Mouse (Mus musculus) forebrain, embryonic 15.5 days (tissue): ENCODE measurements at regions not wholly inside any gene's neighbourhood (a gene's known extent, or its start where the extent isn't known, plus 50 kb on each side); places are given as distances from the start of the nearest gene placed in this dataset.
A peak's percentile ranks its signal among the peaks of the same experiment; 100 is the strongest.

Experiments
- ATAC-seq: fragments of 200-750 bp; cut with Nextera tagmentation; replicated peaks from 2 replicates; pipeline ENCODE4 v1.8.0; 2017; ENCODE audit warnings: mild to moderate bottlenecking, moderate TSS enrichment, moderate library complexity
- H3K27ac ChIP-seq: fragments of 300-500 bp; sonication (generic); replicated peaks from 2 replicates; pipeline ENCODE4 v1.5.1; 2015; ENCODE audit warnings: mild to moderate bottlenecking, inconsistent platforms
- H3K27me3 ChIP-seq: fragments of 300-500 bp; sonication (generic); 2 replicates; pipeline ENCODE4 v1.6.1; 2015; ENCODE audit warnings: inconsistent platforms
- H3K36me3 ChIP-seq: fragments of 300-500 bp; sonication (generic); 2 replicates; pipeline ENCODE4 v1.6.1; 2015; ENCODE audit warnings: mild to moderate bottlenecking, inconsistent platforms
- H3K4me1 ChIP-seq: fragments of 300-500 bp; sonication (generic); 2 replicates; pipeline ENCODE4 v1.6.1; 2015; ENCODE audit warnings: inconsistent platforms
- H3K4me2 ChIP-seq: fragments of 300-500 bp; sonication (generic); replicated peaks from 2 replicates; pipeline ENCODE4 v1.6.1; 2015; ENCODE audit warnings: mild to moderate bottlenecking, inconsistent platforms
- H3K4me3 ChIP-seq: fragments of 300-500 bp; sonication (generic); 2 replicates; pipeline ENCODE4 v1.5.1; 2015; ENCODE audit warnings: mild to moderate bottlenecking, inconsistent platforms
- H3K9ac ChIP-seq: fragments of 300-500 bp; sonication (generic); replicated peaks from 2 replicates; pipeline ENCODE4 v1.6.1; 2015; ENCODE audit warnings: mild to moderate bottlenecking, inconsistent platforms
- H3K9me3 ChIP-seq: fragments of 300-500 bp; sonication (generic); 2 replicates; pipeline ENCODE4 v1.6.1; 2016; ENCODE audit warnings: inconsistent platforms
- WGBS: fragments of 180-500 bp; shearing (Covaris S2); methylation state at CpG from one replicate; pipeline ENCODE4 v1.1.7; 2015; ENCODE audit warnings: mixed read lengths; 5-methylcytosine and 5-hydroxymethylcytosine counted together

- H3K36me3 ChIP-seq: no peaks in the 10 kb centered on the region
- WGBS: 65% methylated on average over 1 of the region's 1 CpGs
- ATAC-seq: no peak
- no peaks in the 10 kb centered on the region for H3K27me3 ChIP-seq
- no peaks in the 10 kb centered on the region for H3K9me3 ChIP-seq
- no peak overlapping the region for H3K4me2 ChIP-seq
- no peaks in the 10 kb centered on the region for H3K4me1 ChIP-seq
- no peak overlapping the region for H3K4me3 ChIP-seq
- H3K27ac ChIP-seq: no peak overlapping the region
- no peak overlapping the region for H3K9ac ChIP-seq
Observed at GRCm38 (mm10) chr13:53996867-53997266, 58.6 kb downstream of the Drd1 start.

GRCm38 (mm10) chr13:53992863-53993451, 62.5 kb downstream of the Drd1 start:
- no peak overlapping the region for H3K4me3 ChIP-seq
- H3K27me3 ChIP-seq: no peaks in the 10 kb centered on the region
- no peak overlapping the region for H3K9ac ChIP-seq
- H3K4me1 ChIP-seq: no peaks in the 10 kb centered on the region
- H3K36me3 ChIP-seq: no peaks in the 10 kb centered on the region
- H3K9me3 ChIP-seq: no peaks in the 10 kb centered on the region
- WGBS: 87% methylated on average over 7 of the region's 7 CpGs
- no peak overlapping the region for H3K4me2 ChIP-seq
- H3K27ac ChIP-seq: no peak overlapping the region
- no peak for ATAC-seq

DNA sequence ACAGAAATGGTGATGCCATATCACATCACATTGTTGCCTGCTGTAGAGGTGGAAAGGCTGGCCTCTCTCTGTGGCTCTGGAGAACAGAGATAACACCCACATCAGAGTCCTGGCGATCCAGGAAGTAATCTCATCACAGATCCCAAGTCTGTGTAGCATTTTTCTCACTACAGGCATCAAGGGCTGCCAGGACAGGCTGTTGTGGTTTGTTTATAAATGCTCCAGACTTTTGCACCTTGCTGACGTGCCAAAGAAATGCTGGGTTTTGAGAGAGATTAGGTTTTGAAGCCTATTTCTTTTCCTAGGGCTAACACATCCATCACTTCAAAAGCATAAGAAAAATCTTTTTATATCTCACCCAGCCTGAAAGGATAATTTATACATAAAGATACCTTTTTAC, 76.3 kb downstream of the Drd1 start:
- Histone ChIP-seq H3K9me3 (no peaks in the 10 kb centered on the region), H3K27me3 (no peaks in the 10 kb centered on the region), H3K9ac (no peak overlapping the region), H3K4me3 (no peak overlapping the region), H3K36me3 (no peaks in the 10 kb centered on the region), H3K27ac (peak overlapping the region; percentile 55), H3K4me1 (no peaks in the 10 kb centered on the region), H3K4me2 (no peak overlapping the region)
- WGBS: 56% methylated on average over 2 of the region's 2 CpGs
- ATAC-seq: no peak

DNA sequence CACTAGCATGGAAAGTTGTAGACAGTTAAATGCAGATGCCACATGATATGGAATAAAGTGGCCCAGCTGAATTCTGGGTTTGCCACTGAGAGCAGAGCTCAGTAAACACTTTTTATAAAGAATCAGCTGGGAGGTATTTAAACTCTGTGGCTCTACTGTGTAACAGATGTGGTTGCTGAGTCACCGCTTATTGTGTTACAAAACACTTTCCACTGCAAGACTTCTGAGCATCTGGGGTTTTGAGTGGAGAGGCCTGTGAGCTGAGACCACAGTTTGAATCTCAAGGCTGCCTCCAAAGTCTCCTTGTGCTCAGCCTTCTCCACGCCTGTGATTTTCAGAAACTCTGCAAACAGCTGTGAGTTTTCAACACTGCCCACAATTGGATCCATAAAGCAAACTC, 86.1 kb downstream of the Drd1 start:
- Histone ChIP-seq H3K36me3 (no peaks in the 10 kb centered on the region), H3K4me2 (no peak overlapping the region), H3K27ac (no peak overlapping the region), H3K9ac (no peak overlapping the region), H3K27me3 (no peaks in the 10 kb centered on the region), H3K4me3 (no peak overlapping the region), H3K4me1 (no peaks in the 10 kb centered on the region), H3K9me3 (0 out of 2 replicates have a peak, but pooled peaks cover 3% of the 10 kb centered on the region)
- WGBS: 85% methylated on average over 2 of the region's 2 CpGs
- ATAC-seq: no peak

GRCm38 (mm10) chr13:53956167-53956566, 99.3 kb downstream of the Drd1 start:
- no peaks in the 10 kb centered on the region for H3K4me1 ChIP-seq
- H3K4me3 ChIP-seq: no peak overlapping the region
- H3K36me3 ChIP-seq: no peaks in the 10 kb centered on the region
- H3K4me2 ChIP-seq: no peak overlapping the region
- ATAC-seq: no peak
- no peak overlapping the region for H3K27ac ChIP-seq
- no peaks in the 10 kb centered on the region for H3K27me3 ChIP-seq
- H3K9ac ChIP-seq: no peak overlapping the region
- H3K9me3 ChIP-seq: no peaks in the 10 kb centered on the region
- 88% methylated on average over 15 of the region's 15 CpGs for WGBS

DNA sequence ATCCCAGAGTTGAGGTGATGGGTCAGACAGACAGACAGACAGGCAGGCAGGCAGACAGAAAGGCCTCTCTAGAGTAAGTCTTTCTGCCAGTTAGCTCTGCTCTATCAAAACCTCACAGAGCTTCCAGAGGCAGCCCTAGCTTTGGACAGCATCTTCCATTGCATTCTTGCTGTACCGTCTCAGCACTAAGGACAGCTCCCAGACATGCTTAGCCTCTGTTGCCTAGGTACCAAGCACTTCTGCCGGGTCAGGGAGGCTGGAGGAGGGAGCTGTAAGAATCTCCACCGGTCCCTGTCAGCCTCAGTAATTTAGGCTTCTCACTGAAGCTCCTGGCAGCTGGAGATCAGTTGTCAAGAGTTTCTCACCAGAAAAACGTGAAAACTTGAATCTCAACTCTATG, 107.4 kb downstream of the Drd1 start:
- no peaks in the 10 kb centered on the region for H3K9me3 ChIP-seq
- H3K36me3 ChIP-seq: no peaks in the 10 kb centered on the region
- no peak overlapping the region for H3K4me3 ChIP-seq
- H3K4me1 ChIP-seq: no peaks in the 10 kb centered on the region
- 9% methylated on average over 4 of the region's 4 CpGs for WGBS
- H3K27me3 ChIP-seq: no peaks in the 10 kb centered on the region
- H3K4me2 ChIP-seq: no peak overlapping the region
- no peak for ATAC-seq
- no peak overlapping the region for H3K27ac ChIP-seq
- no peak overlapping the region for H3K9ac ChIP-seq

- no peak for ATAC-seq
- no peaks in the 10 kb centered on the region for H3K27me3 ChIP-seq
- no peaks in the 10 kb centered on the region for H3K36me3 ChIP-seq
- 74% methylated on average over 5 of the region's 5 CpGs for WGBS
- peaks cover 11% of the 10 kb centered on the region for H3K4me1 ChIP-seq
- peak overlapping the region; percentile 53 for H3K27ac ChIP-seq
- H3K4me3 ChIP-seq: no peak overlapping the region
- H3K4me2 ChIP-seq: no peak overlapping the region
- H3K9me3 ChIP-seq: no peaks in the 10 kb centered on the region
- no peak overlapping the region for H3K9ac ChIP-seq
Observed at GRCm38 (mm10) chr13:53945681-53946080, 109.8 kb downstream of the Drd1 start.

DNA sequence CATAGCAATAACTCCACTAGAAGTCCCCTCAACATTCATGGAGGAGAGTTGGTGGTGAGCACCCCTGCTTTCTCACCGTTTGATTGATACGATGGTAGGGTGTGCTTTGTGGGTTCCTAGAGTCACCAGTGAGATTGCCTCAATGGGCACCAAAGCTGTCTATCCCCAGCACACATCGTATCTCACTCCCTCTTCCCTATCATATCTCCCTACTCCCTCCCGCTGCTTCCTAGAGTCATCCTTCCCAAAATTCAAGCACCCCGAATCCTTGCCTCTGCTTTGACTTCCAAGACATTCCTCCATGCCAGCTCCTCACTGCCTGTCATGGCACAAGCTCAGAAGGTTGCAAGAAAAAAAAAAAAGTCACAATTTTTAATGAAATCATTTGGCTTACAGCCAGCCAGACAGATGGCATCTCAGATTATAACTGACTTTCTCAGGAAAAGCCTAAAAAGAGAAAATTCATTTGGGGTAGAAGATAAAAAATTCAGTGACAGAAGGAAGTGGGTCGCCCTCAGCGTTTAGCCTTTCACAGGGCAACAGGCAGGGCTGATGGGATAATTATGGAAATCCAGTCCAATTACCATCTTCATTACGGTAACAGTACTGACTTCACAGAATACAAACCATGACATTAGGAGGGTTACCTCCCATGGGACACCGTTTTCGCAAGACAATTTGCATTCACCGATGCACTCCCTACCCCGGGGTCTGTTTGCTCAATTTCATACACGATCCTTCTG, 114.3 kb downstream of the Drd1 start:
- H3K4me1 ChIP-seq: peaks cover 11% of the 10 kb centered on the region
- no peaks in the 10 kb centered on the region for H3K27me3 ChIP-seq
- no peaks in the 10 kb centered on the region for H3K36me3 ChIP-seq
- WGBS: 46% methylated on average over 13 of the region's 13 CpGs
- ATAC-seq: peak; percentile 61
- no peak overlapping the region for H3K4me2 ChIP-seq
- no peaks in the 10 kb centered on the region for H3K9me3 ChIP-seq
- H3K4me3 ChIP-seq: no peak overlapping the region
- peak overlapping the region; percentile 74 for H3K27ac ChIP-seq
- H3K9ac ChIP-seq: no peak overlapping the region

- ATAC-seq: no peak
Observed at GRCm38 (mm10) chr13:53935174-53935699, 120.3 kb downstream of the Drd1 start.

GRCm38 (mm10) chr13:53934457-53934856, 121.0 kb downstream of the Drd1 start:
- Histone ChIP-seq H3K36me3 (no peaks in the 10 kb centered on the region), H3K9ac (no peak overlapping the region), H3K27me3 (no peaks in the 10 kb centered on the region), H3K9me3 (no peaks in the 10 kb centered on the region), H3K27ac (no peak overlapping the region), H3K4me2 (no peak overlapping the region), H3K4me3 (no peak overlapping the region), H3K4me1 (peaks cover 8% of the 10 kb centered on the region; the same call in 1 of the 2 replicates)
- WGBS: 86% methylated on average over 6 of the region's 6 CpGs
- no peak for ATAC-seq

More at GRCm38 (mm10) chr13:53935174-53935699, 120.3 kb downstream of the Drd1 start:
- H3K36me3 ChIP-seq: no peaks in the 10 kb centered on the region
- H3K4me2 ChIP-seq: no peak overlapping the region
- H3K9ac ChIP-seq: no peak overlapping the region
- H3K27me3 ChIP-seq: no peaks in the 10 kb centered on the region
- no peak overlapping the region for H3K27ac ChIP-seq
- 71% methylated on average over 14 of the region's 14 CpGs for WGBS
- H3K4me3 ChIP-seq: no peak overlapping the region
- no peaks in the 10 kb centered on the region for H3K9me3 ChIP-seq
- peaks cover 8% of the 10 kb centered on the region; the same call in 1 of the 2 replicates for H3K4me1 ChIP-seq

DNA sequence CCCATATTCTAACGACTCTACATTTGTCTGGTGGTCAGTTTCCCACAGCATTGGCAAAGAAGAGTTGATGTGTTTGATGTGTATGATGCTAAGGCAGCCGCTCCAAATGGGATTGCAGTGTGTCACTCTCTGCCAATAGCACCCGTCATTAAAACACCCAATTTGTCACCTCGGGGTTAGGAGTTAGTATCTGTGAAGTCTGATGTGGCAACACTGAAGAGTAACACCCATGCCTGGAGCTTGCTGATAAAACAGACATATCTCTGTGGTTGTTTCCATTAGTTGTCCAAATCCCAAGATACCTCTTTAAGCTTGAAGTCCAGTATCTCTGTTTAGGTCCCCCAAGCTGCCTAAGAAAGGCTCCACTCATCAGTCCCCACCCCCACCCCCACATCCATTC, 129.4 kb downstream of the Drd1 start:
- Histone ChIP-seq H3K36me3 (no peaks in the 10 kb centered on the region), H3K9ac (no peak overlapping the region), H3K4me2 (no peak overlapping the region), H3K9me3 (no peaks in the 10 kb centered on the region), H3K4me3 (no peak overlapping the region), H3K27me3 (no peaks in the 10 kb centered on the region), H3K4me1 (peaks cover 21% of the 10 kb centered on the region), H3K27ac (no peak overlapping the region)
- WGBS: 89% methylated on average over 4 of the region's 4 CpGs
- no peak for ATAC-seq

GRCm38 (mm10) chr13:53924433-53924832, 131.1 kb downstream of the Drd1 start:
- no peak overlapping the region for H3K4me2 ChIP-seq
- H3K27ac ChIP-seq: peak overlapping the region; percentile 54; the same call in 1 of the 2 replicates
- H3K4me3 ChIP-seq: no peak overlapping the region
- 86% methylated on average over 4 of the region's 4 CpGs for WGBS
- no peaks in the 10 kb centered on the region for H3K27me3 ChIP-seq
- no peaks in the 10 kb centered on the region for H3K36me3 ChIP-seq
- H3K9ac ChIP-seq: no peak overlapping the region
- H3K9me3 ChIP-seq: no peaks in the 10 kb centered on the region
- no peak for ATAC-seq
- peaks cover 21% of the 10 kb centered on the region for H3K4me1 ChIP-seq
